Mouse (Mus musculus): Measurements from ENCODE around the gene Fam174b. TPM values are rescaled to one million over a fixed set of nuclear protein-coding genes. Genes with fewer than 3 reads are reported as not detected.

Fam174b gene
- polyA plus RNA-seq, 1 experiment from 2014 or later = 116 TPM

- no peaks in the 10 kb centered on the region for H3K27me3 ChIP-seq (replicated peaks; ENCODE audit: insufficient read depth, low read length)
- no peak overlapping the region for H3K4me2 ChIP-seq (replicated peaks; ENCODE audit: low read depth, low read length)
- WGBS = 51% methylated on average over 4 of the region's 4 CpGs
- H3K9me3 ChIP-seq (ENCODE audit: low read length) = no peaks in the 10 kb centered on the region
- no peak for TF ChIP-seq CTCF (IDR thresholded peaks at IDR 0.05)
- TF ChIP-seq EP300 (IDR thresholded peaks at IDR 0.05) = no peak
- ATAC-seq (no peak), DNase-seq (ENCODE audit: low spot score) (no peak)
- H3K4me1 ChIP-seq (ENCODE audit: insufficient read depth, low read depth, low read length) = peaks cover 11% of the 10 kb centered on the region; the same call in 1 of the 2 replicates
- H3K27ac ChIP-seq (ENCODE audit: low read length) = peak overlapping the region; percentile 83
- H3K36me3 ChIP-seq (ENCODE audit: insufficient read depth, low read length) = no peaks in the 10 kb centered on the region
- no peak overlapping the region for H3K4me3 ChIP-seq (ENCODE audit: low read depth, low read length)
- no peak overlapping the region for H3K9ac ChIP-seq (replicated peaks; ENCODE audit: low read depth)
Observed at GRCm38 (mm10) chr7:73746836-73747235, 6.7 kb downstream of the Fam174b start.

- H3K36me3 ChIP-seq (ENCODE audit: insufficient read depth, low read length) = no peaks in the 10 kb centered on the region
- no peaks in the 10 kb centered on the region for H3K9me3 ChIP-seq (ENCODE audit: low read length)
- no peak overlapping the region for H3K4me3 ChIP-seq (ENCODE audit: low read depth, low read length)
- peak; percentile 51 for DNase-seq (ENCODE audit: low spot score)
- 57% methylated on average over 3 of the region's 3 CpGs for WGBS
- no peaks in the 10 kb centered on the region for H3K27me3 ChIP-seq (replicated peaks; ENCODE audit: insufficient read depth, low read length)
- no peak overlapping the region for H3K4me2 ChIP-seq (replicated peaks; ENCODE audit: low read depth, low read length)
- peak overlapping the region; percentile 83 for H3K27ac ChIP-seq (ENCODE audit: low read length)
- peak; percentile 58 for ATAC-seq
- no peak for TF ChIP-seq CTCF (IDR thresholded peaks at IDR 0.05)
- 0 out of 2 replicates have a peak, but pooled peaks have one; percentile 19 for TF ChIP-seq EP300 (IDR thresholded peaks at IDR 0.05)
- H3K4me1 ChIP-seq (ENCODE audit: insufficient read depth, low read depth, low read length) = peaks cover 9% of the 10 kb centered on the region; the same call in 1 of the 2 replicates
- H3K9ac ChIP-seq (replicated peaks; ENCODE audit: low read depth) = no peak overlapping the region
Observed at GRCm38 (mm10) chr7:73747531-73747930, 7.4 kb downstream of the Fam174b start.

- Histone ChIP-seq H3K4me3 (ENCODE audit: low read depth, low read length) (no peak overlapping the region), H3K4me1 (ENCODE audit: insufficient read depth, low read depth, low read length) (peaks cover 9% of the 10 kb centered on the region; the same call in 1 of the 2 replicates), H3K9me3 (ENCODE audit: low read length) (no peaks in the 10 kb centered on the region), H3K36me3 (ENCODE audit: insufficient read depth, low read length) (no peaks in the 10 kb centered on the region), H3K27ac (ENCODE audit: low read length) (peak overlapping the region; percentile 83), H3K27me3 (replicated peaks; ENCODE audit: insufficient read depth, low read length) (no peaks in the 10 kb centered on the region), H3K9ac (replicated peaks; ENCODE audit: low read depth) (no peak overlapping the region), H3K4me2 (replicated peaks; ENCODE audit: low read depth, low read length) (no peak overlapping the region)
- WGBS = 48% methylated on average over 5 of the region's 5 CpGs
- peak; percentile 78 for ATAC-seq
- no peak; the same call in 1 of the 2 replicates for TF ChIP-seq EP300 (IDR thresholded peaks at IDR 0.05)
- TF ChIP-seq CTCF (IDR thresholded peaks at IDR 0.05) = no peak
- peak; percentile 76 for DNase-seq (ENCODE audit: low spot score)
Observed at GRCm38 (mm10) chr7:73748437-73749108, 8.5 kb downstream of the Fam174b start.

DNA sequence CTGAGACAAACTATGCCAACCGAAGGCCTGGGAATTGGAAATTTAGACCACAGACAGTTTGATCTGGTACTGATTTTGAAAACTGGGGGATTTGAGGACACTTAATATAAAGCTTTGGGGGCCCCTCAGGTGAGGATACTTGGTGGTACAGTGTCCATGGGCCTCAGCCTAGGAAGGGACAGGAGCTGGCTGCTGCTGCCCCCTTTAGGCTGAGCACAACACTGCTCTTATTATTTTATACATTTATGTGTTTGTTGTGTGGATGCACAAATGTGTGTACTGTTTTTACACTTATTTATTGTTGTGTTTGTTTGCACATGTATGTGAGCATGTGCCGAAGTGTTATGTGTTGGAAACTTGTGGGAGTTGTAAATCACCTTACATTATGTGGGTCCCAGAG lies 9.2 kb downstream of the Fam174b start:
- peak overlapping the region; percentile 83 for H3K27ac ChIP-seq (ENCODE audit: low read length)
- no peak overlapping the region for H3K4me3 ChIP-seq (ENCODE audit: low read depth, low read length)
- H3K4me1 ChIP-seq (ENCODE audit: insufficient read depth, low read depth, low read length) = peaks cover 9% of the 10 kb centered on the region; the same call in 1 of the 2 replicates
- H3K9ac ChIP-seq (replicated peaks; ENCODE audit: low read depth) = no peak overlapping the region
- ATAC-seq (no peak), DNase-seq (ENCODE audit: low spot score) (no peak)
- no peaks in the 10 kb centered on the region for H3K36me3 ChIP-seq (ENCODE audit: insufficient read depth, low read length)
- TF ChIP-seq CTCF (IDR thresholded peaks at IDR 0.05) (peak; percentile 62), EP300 (IDR thresholded peaks at IDR 0.05) (no peak)
- no peak overlapping the region for H3K4me2 ChIP-seq (replicated peaks; ENCODE audit: low read depth, low read length)
- no peaks in the 10 kb centered on the region for H3K27me3 ChIP-seq (replicated peaks; ENCODE audit: insufficient read depth, low read length)
- no peaks in the 10 kb centered on the region for H3K9me3 ChIP-seq (ENCODE audit: low read length)
- 75% methylated on average over 2 of the region's 2 CpGs for WGBS

GRCm38 (mm10) chr7:73749983-73750382 lies 9.9 kb downstream of the Fam174b start:
- H3K9me3 ChIP-seq (ENCODE audit: low read length) = no peaks in the 10 kb centered on the region
- peak; percentile 48 for ATAC-seq
- DNase-seq (ENCODE audit: low spot score) = no peak
- H3K4me1 ChIP-seq (ENCODE audit: insufficient read depth, low read depth, low read length) = peaks cover 9% of the 10 kb centered on the region; the same call in 1 of the 2 replicates
- no peaks in the 10 kb centered on the region for H3K36me3 ChIP-seq (ENCODE audit: insufficient read depth, low read length)
- H3K4me3 ChIP-seq (ENCODE audit: low read depth, low read length) = no peak overlapping the region
- WGBS = 67% methylated on average over 7 of the region's 7 CpGs
- H3K27me3 ChIP-seq (replicated peaks; ENCODE audit: insufficient read depth, low read length) = no peaks in the 10 kb centered on the region
- TF ChIP-seq CTCF (IDR thresholded peaks at IDR 0.05) = no peak
- TF ChIP-seq EP300 (IDR thresholded peaks at IDR 0.05) = no peak
- H3K9ac ChIP-seq (replicated peaks; ENCODE audit: low read depth) = no peak overlapping the region
- peak overlapping the region; percentile 83 for H3K27ac ChIP-seq (ENCODE audit: low read length)
- no peak overlapping the region for H3K4me2 ChIP-seq (replicated peaks; ENCODE audit: low read depth, low read length)

- Histone ChIP-seq H3K4me3 (ENCODE audit: low read depth, low read length) (no peak overlapping the region), H3K27ac (ENCODE audit: low read length) (no peak overlapping the region), H3K4me2 (replicated peaks; ENCODE audit: low read depth, low read length) (no peak overlapping the region), H3K4me1 (ENCODE audit: insufficient read depth, low read depth, low read length) (0 out of 2 replicates have a peak, but pooled peaks cover 3% of the 10 kb centered on the region), H3K9me3 (ENCODE audit: low read length) (no peaks in the 10 kb centered on the region), H3K9ac (replicated peaks; ENCODE audit: low read depth) (no peak overlapping the region), H3K36me3 (ENCODE audit: insufficient read depth, low read length) (no peaks in the 10 kb centered on the region), H3K27me3 (replicated peaks; ENCODE audit: insufficient read depth, low read length) (no peaks in the 10 kb centered on the region)
- TF ChIP-seq EP300 (IDR thresholded peaks at IDR 0.05) (no peak), CTCF (IDR thresholded peaks at IDR 0.05) (no peak)
- no peak for ATAC-seq
- DNase-seq (ENCODE audit: low spot score) = no peak
- 74% methylated on average over 1 of the region's 1 CpGs for WGBS
Observed at GRCm38 (mm10) chr7:73753598-73753997, 13.5 kb downstream of the Fam174b start.

Measured in lung, postnatal 0 days (tissue).